Mouse (Mus musculus): ENCODE data around the gene Ppfia3.

The Ppfia3 gene

DNA sequence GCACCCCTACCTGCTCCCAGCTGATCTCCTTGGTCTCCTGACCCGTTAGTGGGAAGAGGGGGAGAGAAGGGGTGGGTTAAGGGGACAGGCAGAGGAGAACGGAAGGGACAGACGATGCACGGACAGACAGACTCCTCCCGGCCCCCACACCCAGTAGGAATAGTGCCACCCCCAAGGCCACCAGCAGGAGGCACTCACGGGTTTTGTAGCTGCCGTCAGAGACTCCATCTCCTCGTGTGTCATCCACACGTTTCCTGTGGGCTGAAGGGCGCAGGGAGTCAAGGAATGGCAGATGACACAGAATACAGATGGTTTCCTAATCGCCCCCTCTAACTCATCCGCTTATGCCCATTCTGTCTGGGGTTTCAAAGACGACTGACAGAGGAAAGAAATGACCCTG is 23.3 kb downstream of the Ppfia3 start:
- DNase-seq (ENCODE audit: low spot score) = no peak

DNA sequence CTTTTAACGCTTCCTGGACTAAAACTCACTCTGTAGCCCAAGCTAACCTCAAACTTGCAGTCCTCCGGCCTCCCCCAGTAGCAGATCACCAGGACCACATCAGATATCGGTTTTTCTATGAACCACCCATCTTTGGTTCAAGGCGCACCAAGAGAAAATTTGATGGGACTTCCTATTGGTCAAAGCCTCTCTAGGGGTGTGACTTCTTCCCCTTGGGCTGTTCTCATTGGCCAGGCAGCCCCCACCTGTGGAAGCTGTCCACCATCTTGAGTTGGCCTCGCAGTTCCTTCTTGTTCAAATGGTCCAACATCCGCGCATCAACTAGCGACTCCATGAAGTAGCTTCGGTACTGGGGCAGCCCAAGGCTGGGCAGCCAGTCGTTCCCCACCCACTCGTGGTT is 24.7 kb downstream of the Ppfia3 start:
- DNase-seq (ENCODE audit: low spot score) = no peak

DNA sequence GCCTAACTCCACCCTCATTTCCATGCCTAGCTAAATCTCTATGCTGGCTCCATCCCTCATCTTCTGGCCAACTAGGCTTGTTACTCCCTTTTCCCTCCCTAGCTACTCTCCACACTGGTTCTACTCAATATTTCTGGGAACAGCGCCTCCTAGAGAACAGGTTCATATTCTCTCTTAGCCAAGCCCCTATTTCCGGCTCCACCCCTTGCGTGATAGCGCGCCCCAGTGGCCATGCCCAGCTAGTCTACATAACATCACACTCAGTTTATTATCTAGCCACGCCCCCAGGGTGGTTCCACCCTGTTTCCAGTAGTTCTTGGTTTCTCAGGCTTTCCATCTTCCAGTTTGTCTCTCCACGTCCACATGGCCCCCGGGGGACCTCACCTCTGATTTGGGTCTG is 25.5 kb downstream of the Ppfia3 start:
- DNase-seq (ENCODE audit: low spot score) = peak; percentile 80

DNA sequence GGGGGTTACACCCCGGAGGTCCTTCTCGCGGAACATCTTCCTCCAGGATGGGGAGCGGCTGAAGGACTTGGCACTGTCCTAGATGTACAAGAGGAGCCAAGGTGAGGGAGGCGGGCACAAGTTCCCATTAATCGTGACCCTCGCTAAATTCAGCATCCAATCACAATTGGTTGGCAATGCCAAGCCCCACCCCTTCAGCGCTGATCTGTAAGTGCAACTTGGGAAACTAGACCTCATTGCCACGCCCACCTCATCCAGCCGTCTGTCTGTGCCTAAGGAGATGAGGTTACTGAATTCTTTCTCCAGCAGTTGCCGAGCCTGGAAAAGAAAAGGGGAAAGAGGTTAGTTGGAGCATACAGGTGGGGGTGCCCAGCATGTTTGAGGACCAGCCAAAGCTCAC is 26.1 kb downstream of the Ppfia3 start:
- DNase-seq (ENCODE audit: low spot score) = peak; percentile 22

DNA sequence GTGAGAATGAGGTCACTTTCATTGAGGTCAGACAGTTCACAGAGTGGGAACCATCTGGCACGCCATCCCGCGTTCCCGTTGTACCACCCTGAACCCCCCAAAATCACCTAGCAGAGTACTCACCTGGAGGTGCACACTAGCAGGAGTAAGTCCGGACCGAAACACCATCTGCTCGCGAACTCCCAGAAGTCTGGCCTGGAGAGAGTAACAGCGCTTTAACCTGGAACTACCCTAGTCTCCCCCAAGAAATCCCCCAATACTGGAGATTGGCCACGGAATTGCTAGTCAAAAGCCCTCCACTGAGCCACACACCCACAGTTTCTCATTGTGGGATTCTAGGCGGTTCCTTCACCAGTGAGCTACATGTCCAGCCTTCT is 26.8 kb downstream of the Ppfia3 start:
- no peak for DNase-seq (ENCODE audit: low spot score)

DNA sequence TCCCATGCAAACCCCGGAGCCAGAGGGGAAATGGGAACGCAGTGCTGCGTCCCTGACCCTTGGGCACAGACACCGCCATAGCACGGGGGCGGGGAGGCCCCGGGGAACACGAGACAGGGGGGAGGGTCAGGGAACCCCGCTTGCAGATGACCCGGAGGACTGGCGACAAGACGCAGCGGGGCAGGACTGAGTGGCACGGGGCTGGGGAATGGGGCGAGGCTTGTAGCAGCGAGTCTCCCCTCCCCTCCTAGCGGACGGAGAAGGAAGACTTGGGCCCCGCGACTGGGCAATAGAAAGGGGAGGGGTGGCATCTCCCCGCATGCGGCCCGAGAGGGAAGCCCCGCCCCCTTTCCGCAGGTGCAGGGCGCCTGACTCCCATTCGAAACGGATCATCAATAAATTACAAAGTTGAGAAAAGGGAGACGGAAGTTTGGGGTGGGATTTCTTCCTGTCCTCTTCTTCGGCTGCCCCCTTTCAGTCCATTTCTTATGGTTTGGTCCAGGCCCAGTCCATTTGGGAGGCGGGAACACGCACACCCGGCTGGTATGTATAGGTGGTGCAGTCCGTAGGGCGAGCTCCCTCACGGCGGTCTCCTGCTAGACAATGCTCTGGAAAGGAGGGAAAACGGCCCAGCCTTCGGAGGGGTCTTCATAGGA is 27.3 kb downstream of the Ppfia3 start:
- DNase-seq (ENCODE audit: low spot score) = peak; percentile 26

DNA sequence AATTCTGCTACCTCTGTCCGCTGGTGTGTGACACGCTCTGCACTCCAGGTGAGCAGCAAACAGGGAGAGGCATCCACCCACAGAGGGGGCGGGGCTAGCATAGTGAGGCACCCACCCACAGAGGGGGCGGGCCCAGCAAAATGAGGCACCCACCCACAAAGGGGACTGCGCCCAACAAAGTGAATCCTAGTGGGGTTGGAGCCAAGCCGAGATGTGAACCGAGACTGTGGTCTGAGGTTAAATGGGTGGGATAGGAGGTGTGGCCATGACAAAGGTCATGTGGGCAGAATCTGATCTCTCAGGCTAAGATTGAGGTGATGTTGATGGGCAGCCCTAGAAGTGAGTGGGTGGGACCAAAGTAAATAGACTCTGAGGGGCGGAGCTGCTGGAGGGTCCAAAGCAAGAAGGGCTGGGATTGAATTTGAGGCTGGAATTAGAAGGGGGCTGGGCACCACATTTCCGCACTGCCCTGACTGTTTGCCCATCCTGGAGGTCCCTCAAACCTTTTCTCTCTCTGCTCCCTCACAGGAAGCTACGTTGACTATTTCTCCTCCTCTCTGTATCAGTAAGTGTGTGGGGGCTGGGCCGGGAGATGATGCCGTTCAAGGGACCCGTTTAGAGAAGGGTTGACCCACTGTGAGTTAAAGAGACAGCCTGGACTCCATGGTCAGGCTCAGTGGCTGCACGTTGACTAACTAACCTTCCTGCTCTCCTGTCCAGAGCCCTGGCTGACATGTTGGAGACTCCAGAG is 28.5 kb downstream of the Ppfia3 start:
- DNase-seq (ENCODE audit: low spot score) = no peak

DNA sequence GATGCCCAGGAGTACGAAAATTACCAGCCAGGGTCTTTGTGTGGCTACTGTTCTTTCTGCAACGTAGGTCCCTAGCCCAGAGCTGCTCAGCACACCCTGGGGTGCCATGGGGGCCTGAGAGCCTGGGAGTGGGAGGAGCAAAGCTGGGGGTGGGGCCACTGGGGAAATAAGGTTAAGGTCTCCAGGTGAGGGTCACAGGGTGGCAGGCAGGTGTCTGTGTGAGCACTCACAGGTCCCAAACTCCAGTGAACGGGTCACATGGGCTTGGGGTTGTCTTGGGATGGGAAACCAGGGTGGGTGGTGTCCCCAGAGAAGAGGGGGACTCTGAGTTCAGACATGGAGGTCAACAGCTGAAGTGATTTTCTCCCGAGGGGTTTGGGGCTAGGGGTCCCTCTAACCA is 29.4 kb downstream of the Ppfia3 start:
- DNase-seq (ENCODE audit: low spot score) = no peak

DNA sequence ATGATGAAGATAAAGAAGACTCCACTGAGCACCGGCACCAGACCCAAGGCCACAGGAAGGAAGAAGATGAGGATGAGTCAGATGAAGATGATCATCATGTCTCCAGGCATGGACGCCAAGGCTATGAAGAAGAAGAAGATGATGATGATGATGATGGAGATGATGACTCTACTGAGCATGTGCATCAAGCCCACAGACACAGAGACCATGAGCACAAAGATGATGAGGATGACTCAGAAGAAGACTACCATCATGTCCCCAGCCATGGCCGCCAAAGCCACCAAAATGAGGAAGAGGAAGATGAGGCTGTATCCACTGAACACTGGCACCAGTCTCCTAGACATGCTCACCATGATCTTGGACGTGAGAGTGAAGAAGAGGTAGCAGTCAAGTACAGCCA is 30.5 kb downstream of the Ppfia3 start:
- DNase-seq (ENCODE audit: low spot score) = no peak

DNA sequence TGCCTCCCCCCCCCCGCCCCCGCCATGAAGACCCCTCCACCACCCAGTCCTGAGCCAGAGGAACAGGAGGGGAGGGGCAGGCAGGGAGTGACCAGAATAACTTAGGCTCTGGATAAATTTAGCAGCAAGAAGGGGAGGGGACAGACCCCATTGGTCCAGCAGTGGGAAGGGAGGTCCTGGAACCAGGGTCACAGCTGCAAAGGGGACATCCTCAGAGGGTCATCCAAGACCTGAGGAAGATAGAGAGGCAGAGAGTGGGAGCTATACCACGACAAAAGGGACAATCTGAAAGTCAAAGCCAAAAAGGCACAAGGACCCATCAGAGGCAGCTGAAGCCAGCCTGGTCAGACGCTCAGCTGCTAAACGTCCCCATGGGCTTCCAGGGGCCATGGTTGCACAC is 31.8 kb downstream of the Ppfia3 start, which contains the start of gene Hrc:
Hrc (plus strand) TSS at position 235 of the 400 bp plus-strand sequence.
- DNase-seq (ENCODE audit: low spot score) = no peak

DNA sequence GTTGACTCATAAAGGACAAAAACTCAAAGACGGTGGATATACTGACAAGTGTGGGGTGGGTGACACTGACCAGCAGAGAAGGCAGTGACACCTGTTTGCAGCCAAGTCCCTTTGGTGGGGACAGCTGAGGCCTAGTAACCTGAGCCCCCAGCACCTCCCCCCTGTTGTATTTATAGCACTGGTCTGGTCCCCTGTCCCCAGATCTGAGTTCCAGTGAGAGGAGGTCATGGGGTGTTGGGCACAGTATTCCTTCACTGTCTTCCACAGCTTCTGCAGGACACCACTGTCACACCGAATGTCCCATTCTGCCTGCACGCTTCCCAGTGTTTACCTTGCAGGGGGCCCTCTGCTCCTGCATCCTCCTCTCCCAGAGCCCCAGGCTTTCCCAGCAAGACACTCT is 32.2 kb downstream of the Ppfia3 start:
- no peak for DNase-seq (ENCODE audit: low spot score)

DNA sequence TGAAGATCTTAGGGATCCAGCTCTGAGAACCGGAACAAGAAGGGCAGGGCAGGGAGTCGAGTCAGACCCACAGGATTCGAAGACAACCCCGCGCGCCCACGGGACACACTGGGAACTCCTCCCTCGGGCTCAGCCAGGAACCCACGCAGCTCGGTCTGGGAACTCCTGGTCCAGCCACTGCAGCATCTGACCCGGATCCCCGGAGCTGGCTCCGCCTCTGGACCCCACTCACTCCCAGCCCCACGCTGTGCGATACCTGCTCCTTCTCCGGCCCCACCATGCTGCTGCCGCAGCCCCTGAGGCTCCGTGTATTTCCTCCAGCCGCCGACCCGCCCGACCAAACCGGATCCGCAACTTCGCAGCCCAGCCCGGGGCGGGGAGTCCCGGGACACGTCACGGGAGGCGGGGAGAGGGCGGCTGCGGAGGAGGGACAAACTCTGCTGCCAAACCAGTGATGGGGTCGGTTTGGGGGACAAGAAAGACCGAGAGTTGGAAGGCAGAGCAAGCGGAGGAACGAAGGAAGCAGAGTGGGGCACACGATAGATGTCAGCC is 33.3 kb downstream of the Ppfia3 start, which contains the start of gene Trpm4:
Trpm4 (minus strand) TSS at position 350 of the 552 bp plus-strand sequence.
- DNase-seq (ENCODE audit: low spot score) = peak; percentile 56

DNA sequence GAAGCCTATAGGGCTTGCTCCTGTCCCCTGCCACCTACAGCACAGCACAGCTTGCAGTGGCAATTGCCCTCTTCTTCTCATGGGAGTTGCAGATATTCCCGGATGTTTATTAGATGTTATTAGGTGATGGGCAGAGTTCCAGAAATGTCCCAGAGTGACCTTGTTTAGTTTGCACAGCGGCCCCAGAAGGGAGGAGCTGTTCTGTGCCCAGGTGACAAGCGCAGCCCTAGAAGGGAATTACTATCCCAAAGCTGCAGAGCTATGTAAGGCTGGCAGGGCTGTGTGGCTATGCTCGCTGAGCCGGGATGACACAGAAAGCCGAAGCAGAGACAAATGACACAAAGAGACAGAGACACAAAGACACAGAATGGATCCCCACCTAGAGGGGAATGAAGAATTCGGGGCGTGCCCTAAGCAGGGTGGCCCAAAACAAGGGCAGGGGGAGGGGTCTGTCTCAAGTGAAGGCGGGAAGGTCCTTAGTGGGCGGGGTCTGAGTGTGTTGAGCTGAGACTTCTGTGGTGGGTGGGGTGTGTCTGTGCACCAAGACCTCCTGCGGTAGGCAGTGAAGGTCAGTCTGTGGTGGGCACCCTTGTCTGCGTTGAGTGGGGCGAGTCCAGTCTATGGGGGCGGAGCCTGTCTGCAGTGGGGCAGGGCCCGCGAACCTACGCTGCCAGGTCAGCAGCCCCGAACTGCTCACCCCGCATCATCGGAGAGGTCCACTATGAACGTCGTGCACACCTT is 34.0 kb downstream of the Ppfia3 start:
- peak; percentile 16 for DNase-seq (ENCODE audit: low spot score)

DNA sequence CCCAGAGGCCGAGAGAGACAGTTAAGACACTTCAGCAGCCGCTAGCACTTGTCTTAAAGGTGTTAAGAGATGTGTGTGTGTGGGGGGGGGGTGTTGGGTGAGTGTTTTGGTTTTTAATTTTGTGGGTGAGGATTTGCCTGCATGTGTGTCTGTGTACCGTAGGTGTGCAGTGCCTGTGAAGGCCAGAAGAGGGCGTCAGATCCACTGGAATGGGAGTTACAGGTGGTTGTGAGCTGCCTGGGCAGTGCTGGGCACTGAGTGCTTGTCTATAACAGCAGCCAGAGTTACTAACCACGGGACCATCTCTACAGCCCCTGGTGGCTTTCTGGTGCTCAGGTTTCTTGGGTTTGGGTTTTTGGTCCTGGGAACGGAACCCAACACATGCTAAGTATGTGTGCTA is 35.3 kb downstream of the Ppfia3 start:
- no peak for DNase-seq (ENCODE audit: low spot score)

DNA sequence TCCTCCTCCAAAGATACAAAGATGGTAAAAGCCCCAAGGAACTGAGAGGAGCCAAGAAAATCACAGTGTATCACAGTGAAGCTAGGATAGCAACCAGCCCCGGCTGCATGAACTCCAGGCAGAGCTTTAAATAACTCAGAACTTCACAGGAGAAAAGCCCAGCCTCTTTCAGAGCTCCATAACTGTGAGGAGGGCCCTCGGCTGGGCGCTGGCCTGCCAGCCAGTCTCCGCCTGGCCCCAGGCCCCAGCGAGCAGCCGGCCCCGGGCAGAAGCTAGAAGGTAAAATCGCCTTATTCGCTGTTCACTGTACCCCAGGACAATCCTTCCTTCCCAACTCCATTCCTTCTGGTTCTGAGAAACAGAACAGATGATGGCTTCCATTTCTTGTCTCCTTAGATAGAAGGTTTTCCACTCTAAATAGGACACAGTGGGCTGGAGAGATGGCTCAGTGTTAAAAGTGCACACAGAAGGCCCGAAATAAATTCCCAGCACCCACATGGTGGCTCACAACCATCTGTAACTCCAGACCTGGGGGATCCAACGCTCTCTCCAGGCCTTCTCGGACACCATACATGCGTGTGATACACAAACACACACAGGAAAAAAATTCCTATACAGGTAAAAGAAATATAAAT is 37.9 kb downstream of the Ppfia3 start:
- DNase-seq (ENCODE audit: low spot score) = no peak

DNA sequence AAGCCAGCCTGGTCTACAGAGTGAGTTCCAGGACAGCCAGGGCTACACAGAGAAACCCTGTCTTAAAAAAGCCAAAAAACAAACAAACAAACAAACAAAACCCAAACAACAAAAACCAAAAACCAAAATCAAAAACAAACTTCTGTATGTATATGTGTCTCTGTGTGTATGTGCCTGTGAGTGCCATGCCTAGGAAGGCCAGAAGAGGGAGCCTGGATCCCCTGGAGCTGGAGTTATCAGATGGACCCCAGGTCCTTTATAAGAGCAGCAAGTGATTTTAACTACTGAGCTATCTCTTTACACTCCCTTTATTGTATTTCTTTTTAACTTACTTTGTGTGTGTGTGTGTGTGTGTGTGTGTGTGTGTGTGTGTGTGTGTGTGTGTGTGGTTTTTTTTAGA is 41.0 kb downstream of the Ppfia3 start:
- no peak for DNase-seq (ENCODE audit: low spot score)

DNA sequence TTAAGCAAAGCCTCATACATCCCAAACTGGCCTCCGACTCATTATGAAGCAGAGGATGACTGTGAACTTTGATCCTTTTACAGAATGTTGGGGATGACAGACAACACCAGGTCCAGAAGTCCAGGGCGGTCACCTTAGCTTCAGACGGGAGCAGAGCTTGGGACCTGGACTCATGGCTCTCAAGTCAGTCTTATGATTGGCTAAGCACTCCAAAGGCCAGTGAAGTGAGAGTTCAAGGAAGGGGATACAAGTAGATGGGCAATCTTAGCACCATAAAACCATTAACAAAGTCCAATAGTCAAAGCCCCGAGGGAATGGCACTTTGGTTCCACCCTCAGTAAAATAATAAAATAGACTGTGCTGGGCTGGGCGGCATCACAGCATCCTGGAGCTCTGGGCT is 43.8 kb downstream of the Ppfia3 start:
- no peak for DNase-seq (ENCODE audit: low spot score)

DNA sequence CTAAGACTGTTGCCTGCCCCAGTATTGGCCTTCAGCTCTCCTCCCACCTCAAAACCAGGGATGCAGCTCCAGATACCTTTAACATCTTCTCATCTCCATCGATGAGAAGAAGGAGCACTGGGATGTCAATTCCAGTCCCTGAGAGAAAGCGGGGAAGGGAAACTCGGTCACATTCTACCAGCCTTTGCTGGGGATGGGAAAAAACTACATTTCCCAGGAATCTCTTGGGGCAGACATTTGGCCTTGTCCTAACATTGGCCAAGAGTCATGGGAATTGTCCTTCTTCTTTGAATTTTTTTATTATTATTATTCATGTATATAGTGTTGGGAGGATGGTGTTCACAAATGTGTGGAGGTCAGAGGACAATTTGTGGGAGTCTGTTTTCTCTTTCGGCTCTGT is 44.6 kb downstream of the Ppfia3 start:
- no peak for DNase-seq (ENCODE audit: low spot score)

DNA sequence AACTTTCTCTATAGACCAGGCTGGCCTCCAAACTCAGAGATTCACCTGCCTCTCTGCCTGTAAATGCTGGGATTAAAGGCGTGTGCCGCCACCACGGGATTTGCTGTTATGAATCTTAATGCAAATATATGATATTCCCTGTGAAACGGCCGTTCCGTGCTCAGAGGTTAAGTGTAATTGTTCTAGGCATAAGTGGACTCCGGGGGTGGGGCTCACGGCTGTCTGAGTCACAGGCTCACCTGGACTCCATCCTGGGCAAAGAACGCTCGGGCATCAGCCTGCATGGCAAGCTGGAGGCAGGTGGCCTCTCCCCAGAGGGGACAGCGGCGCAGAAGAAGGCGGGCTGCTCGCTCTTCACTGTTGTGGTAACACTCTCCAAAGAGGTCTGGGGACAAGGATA is 50.3 kb downstream of the Ppfia3 start:
- no peak for DNase-seq (ENCODE audit: low spot score)

DNA sequence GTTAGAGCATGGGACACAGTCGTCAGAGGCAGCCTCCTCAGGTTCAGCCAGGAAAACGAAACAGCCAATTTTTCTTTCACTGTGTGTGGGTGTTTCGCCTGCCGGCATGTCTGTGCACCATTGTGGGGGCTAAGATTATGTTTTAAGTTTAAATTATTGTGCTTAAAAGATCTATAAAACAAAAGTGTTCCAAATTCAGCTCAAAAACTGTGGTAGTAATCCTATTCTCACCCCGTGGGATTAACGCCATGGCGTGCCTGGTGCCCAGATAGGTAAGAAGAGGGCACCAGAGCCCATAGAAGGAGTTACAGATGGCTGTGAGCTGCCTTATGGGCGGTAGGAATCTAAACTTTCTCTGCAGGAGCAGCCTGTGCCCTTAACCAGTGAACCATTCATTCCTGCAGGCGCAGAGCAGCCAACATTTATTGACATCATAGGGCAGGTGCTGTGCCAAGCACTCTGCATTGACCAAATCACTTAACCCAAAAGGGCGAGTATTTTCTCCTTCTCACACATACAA is 51.6 kb downstream of the Ppfia3 start:
- no peak for DNase-seq (ENCODE audit: low spot score)

DNA sequence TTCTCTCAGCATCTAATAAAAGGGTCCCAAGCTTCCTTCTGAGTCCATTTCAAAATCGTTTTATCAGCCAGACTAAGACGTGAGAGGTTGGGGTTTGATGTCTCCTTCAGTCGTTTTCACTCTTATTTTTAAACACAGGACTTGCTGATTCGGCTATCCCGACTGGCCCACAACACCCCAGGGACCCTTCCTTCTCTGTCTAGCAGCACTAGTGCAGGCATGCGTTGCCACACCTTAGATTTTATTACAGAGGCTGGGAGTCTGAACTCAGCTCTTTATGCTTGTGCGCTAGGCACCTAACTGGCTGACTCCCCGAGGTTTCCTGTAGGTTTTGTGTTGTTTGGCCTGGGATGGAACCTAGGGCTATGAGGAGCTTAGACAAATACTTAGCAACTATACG is 53.3 kb downstream of the Ppfia3 start:
- no peak for DNase-seq (ENCODE audit: low spot score)

All from adipocyte (in vitro differentiated cells).